Mouse (Mus musculus) limb, embryonic 14.5 days (tissue): ENCODE data around the gene Prnd. TPM values are rescaled to one million over a fixed set of nuclear protein-coding genes. Genes with fewer than 3 reads are reported as not detected.

ENCODE experiments used
- ATAC-seq: fragments of 200-750 bp; cut with Nextera tagmentation; 2 replicates; pipeline ENCODE4 v1.8.0; 2017; ENCODE audit warnings: low read depth, moderate number of reproducible peaks, moderate TSS enrichment; ENCODE audit not compliant: low FRiP score
- DNase-seq: peaks from one replicate; pipeline ENCODE4 v3.0.0-alpha.2; 2015; ENCODE audit warnings: low spot score
- H3K27ac ChIP-seq: fragments of 300-500 bp; sonication (generic); replicated peaks from 2 replicates; pipeline ENCODE4 v1.5.1; 2014; ENCODE audit warnings: low read depth, mild to moderate bottlenecking, low read length, moderate library complexity, mixed read lengths
- H3K27me3 ChIP-seq: fragments of 300-500 bp; sonication (generic); 2 replicates; pipeline ENCODE4 v1.6.1; 2014; ENCODE audit warnings: low read length, mixed read lengths; ENCODE audit not compliant: control insufficient read depth, insufficient read depth
- H3K36me3 ChIP-seq: fragments of 300-500 bp; sonication (generic); 2 replicates; pipeline ENCODE4 v1.6.1; 2014; ENCODE audit warnings: mild to moderate bottlenecking, low read length, moderate library complexity, mixed read lengths; ENCODE audit not compliant: control insufficient read depth, insufficient read depth
- H3K4me1 ChIP-seq: fragments of 300-500 bp; sonication (generic); 2 replicates; pipeline ENCODE4 v1.6.1; 2014; ENCODE audit warnings: antibody characterized with exemption, low read length, mixed read lengths; ENCODE audit not compliant: control insufficient read depth, insufficient read depth
- H3K4me2 ChIP-seq: fragments of 300-500 bp; sonication (generic); replicated peaks from 2 replicates; pipeline ENCODE4 v1.6.1; 2014; ENCODE audit warnings: low read depth, mild to moderate bottlenecking, low read length, moderate library complexity; ENCODE audit not compliant: severe bottlenecking
- H3K4me3 ChIP-seq: fragments of 300-500 bp; sonication (generic); replicated peaks from 2 replicates; pipeline ENCODE4 v1.5.1; 2014; ENCODE audit warnings: low read length
- H3K9ac ChIP-seq: fragments of 300-500 bp; sonication (generic); 2 replicates; pipeline ENCODE4 v1.6.1; 2014; ENCODE audit warnings: mild to moderate bottlenecking, low read depth, low read length, moderate library complexity; ENCODE audit not compliant: severe bottlenecking
- H3K9me3 ChIP-seq: fragments of 300-500 bp; sonication (generic); 2 replicates; pipeline ENCODE4 v1.6.1; 2016; ENCODE audit warnings: low read length; ENCODE audit not compliant: control insufficient read depth
- POLR2A ChIP-seq: fragments of 200-500 bp; IDR thresholded peaks from 2 replicates; pipeline ENCODE4 v1.8.0; 2012; ENCODE audit warnings: inconsistent platforms, mild to moderate bottlenecking, moderate library complexity, borderline replicate concordance; ENCODE audit not compliant: insufficient read depth, insufficient read length; ENCODE audit errors: extremely low read depth
- WGBS: fragments of 180-500 bp; shearing (Covaris S2); extraction: QIAGEN DNeasy Blood & Tissue Kit; methylation state at CpG from one replicate; pipeline ENCODE4 v1.1.7; 2014; 5-methylcytosine and 5-hydroxymethylcytosine counted together
- polyA plus RNA-seq, 2 experiments: library from polyadenylated mRNA; depleted of rRNA in 1 of 2; stranded (reverse) in 1 of 2; unstranded in 1 of 2; fragments of >200 nt; fragmentation: Nextera tagmentation in 1 of 2; extraction: Ambion mirVana in 1 of 2; gene quantifications; 2 replicates each; pipeline versions ENCODE4 v1.2.1 to v1.2.3; 2012 to 2014

The Prnd gene
- polyA plus RNA-seq (2012; rRNA removed) (41.2 and 46.2 TPM in 2 replicates), polyA plus RNA-seq (2014; fragmentation: Nextera tagmentation; extraction: Ambion mirVana) (44.6 and 50.5 TPM in 2 replicates)

- Histone ChIP-seq H3K27ac (no peak within 1 kb of the TSS), H3K27me3 (peaks cover 18% of the 10 kb centered on the region; the same call in 1 of the 2 replicates), H3K36me3 (no peaks in the 10 kb centered on the region), H3K4me3 (no peak within 1 kb of the TSS), H3K9me3 (no peaks in the 10 kb centered on the region), H3K4me1 (peaks cover 3% of the 10 kb centered on the region; the same call in 1 of the 2 replicates), H3K4me2 (no peak within 1 kb of the TSS), H3K9ac (no peak within 1 kb of the TSS)
- ATAC-seq (no peak), DNase-seq (peak; percentile 27)
- TF ChIP-seq POLR2A: no peak
- 5% methylated on average over 11 of the region's 11 CpGs for WGBS
These were observed at the start of gene Prnd for GRCm38 (mm10) chr2:131950598-131951095. TSS of gene Prnd (plus strand) at chr2:131950861.

- H3K36me3 ChIP-seq: no peaks in the 10 kb centered on the region
- no peak for ATAC-seq
- no peak for TF ChIP-seq POLR2A
- DNase-seq: no peak
- H3K4me2 ChIP-seq: no peak overlapping the region
- no peaks in the 10 kb centered on the region for H3K27me3 ChIP-seq
- H3K4me1 ChIP-seq: no peaks in the 10 kb centered on the region
- H3K9ac ChIP-seq: no peak overlapping the region
- no peak overlapping the region for H3K27ac ChIP-seq
- no peaks in the 10 kb centered on the region for H3K9me3 ChIP-seq
- H3K4me3 ChIP-seq: no peak overlapping the region
- 49% methylated on average over 3 of the region's 3 CpGs for WGBS
These were observed 48.2 kb upstream of the Prnd start for GRCm38 (mm10) chr2:131902423-131902822.

DNA sequence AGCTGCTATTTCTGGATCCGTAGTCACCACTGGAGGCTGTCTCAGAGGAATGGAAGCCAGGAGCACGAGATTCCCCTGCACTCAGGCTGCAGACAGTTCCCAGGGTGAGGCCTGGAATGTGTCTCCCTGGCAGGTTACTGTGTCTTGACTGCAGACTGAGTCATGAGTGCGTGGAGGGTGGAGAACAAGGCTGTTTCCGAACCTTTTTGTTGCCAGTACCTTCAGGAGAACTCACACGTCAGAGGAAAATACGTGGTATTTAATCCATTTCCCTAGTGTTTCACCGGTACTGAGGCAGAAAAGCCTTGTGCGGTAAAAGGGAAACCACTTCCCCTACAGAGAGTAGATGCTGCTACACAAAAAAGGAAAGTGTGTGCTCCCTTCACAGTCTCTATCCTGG, 47.8 kb upstream of the Prnd start:
- no peak for TF ChIP-seq POLR2A
- ATAC-seq: no peak
- H3K4me1 ChIP-seq: no peaks in the 10 kb centered on the region
- no peak for DNase-seq
- no peak overlapping the region for H3K4me3 ChIP-seq
- H3K9me3 ChIP-seq: no peaks in the 10 kb centered on the region
- H3K27ac ChIP-seq: no peak overlapping the region
- no peaks in the 10 kb centered on the region for H3K27me3 ChIP-seq
- H3K9ac ChIP-seq: no peak overlapping the region
- H3K4me2 ChIP-seq: no peak overlapping the region
- WGBS: 26% methylated on average over 8 of the region's 8 CpGs
- H3K36me3 ChIP-seq: no peaks in the 10 kb centered on the region

- no peaks in the 10 kb centered on the region for H3K9me3 ChIP-seq
- WGBS: 60% methylated on average over 5 of the region's 5 CpGs
- 0 out of 2 replicates have a peak, but pooled peaks cover under 1% of the 10 kb centered on the region for H3K4me1 ChIP-seq
- ATAC-seq: no peak
- H3K4me3 ChIP-seq: no peak overlapping the region
- DNase-seq: no peak
- H3K27me3 ChIP-seq: no peaks in the 10 kb centered on the region
- TF ChIP-seq POLR2A: no peak
- H3K27ac ChIP-seq: no peak overlapping the region
- H3K4me2 ChIP-seq: no peak overlapping the region
- H3K9ac ChIP-seq: no peak overlapping the region
- no peaks in the 10 kb centered on the region for H3K36me3 ChIP-seq
These were observed 45.6 kb upstream of the Prnd start for GRCm38 (mm10) chr2:131905025-131905424.

DNA sequence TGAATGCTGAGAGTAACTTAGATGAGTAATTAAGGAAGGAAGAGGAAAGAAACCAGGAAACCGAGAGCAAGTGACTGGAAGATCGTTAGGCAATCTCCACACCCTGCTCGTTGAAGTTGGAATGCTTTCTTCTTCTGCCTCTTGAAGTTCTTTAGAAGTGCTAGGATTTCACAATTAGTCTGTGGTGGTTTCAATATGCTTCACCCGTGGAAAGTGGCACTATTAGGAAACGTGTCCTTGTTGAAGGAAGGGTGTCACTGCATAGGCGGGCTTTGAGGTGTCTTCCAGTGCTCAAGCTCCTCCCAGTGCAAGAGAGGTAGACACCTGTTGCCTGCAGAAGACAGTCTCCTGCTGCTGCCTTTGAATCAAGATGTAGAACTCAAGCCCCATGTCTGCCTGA, 44.9 kb upstream of the Prnd start:
- 0 out of 2 replicates have a peak, but pooled peaks cover 2% of the 10 kb centered on the region for H3K4me1 ChIP-seq
- no peaks in the 10 kb centered on the region for H3K9me3 ChIP-seq
- H3K27ac ChIP-seq: no peak overlapping the region
- TF ChIP-seq POLR2A: no peak
- H3K27me3 ChIP-seq: no peaks in the 10 kb centered on the region
- DNase-seq (no peak), ATAC-seq (no peak)
- no peak overlapping the region for H3K4me3 ChIP-seq
- WGBS: 41% methylated on average over 6 of the region's 6 CpGs
- H3K36me3 ChIP-seq: no peaks in the 10 kb centered on the region
- no peak overlapping the region for H3K9ac ChIP-seq
- no peak overlapping the region for H3K4me2 ChIP-seq
